Mouse (Mus musculus) cerebral cortex, adult 2 months (tissue): Measurements from ENCODE around the gene Dhrs3.

Experiments
- WGBS: fragments of 180-500 bp; shearing (Covaris S2); methylation state at CpG from one replicate; pipeline ENCODE4 v1.1.7; 2018; 5-methylcytosine and 5-hydroxymethylcytosine counted together

The Dhrs3 gene

GRCm38 (mm10) chr4:144892133-144892936 lies at the start of gene Dhrs3:
Gene Dhrs3, plus strand, starts transcription at chr4:144892827.
- 2% methylated on average over 55 of the region's 55 CpGs for WGBS

- 89% methylated on average over 3 of the region's 3 CpGs for WGBS
Measured at GRCm38 (mm10) chr4:144861756-144862505, 30.7 kb upstream of the Dhrs3 start.

- 57% methylated on average over 5 of the region's 5 CpGs for WGBS
Measured at GRCm38 (mm10) chr4:144867926-144868325, 24.7 kb upstream of the Dhrs3 start.

GRCm38 (mm10) chr4:144868584-144868983 lies 24.0 kb upstream of the Dhrs3 start:
- WGBS: 91% methylated on average over 4 of the region's 4 CpGs

GRCm38 (mm10) chr4:144872905-144873304 lies 19.7 kb upstream of the Dhrs3 start:
- WGBS: 39% methylated on average over 6 of the region's 6 CpGs

- WGBS: 81% methylated on average over 2 of the region's 2 CpGs
Measured at GRCm38 (mm10) chr4:144875576-144876093, 17.0 kb upstream of the Dhrs3 start.

- WGBS: 43% methylated on average over 1 of the region's 1 CpGs
Measured at GRCm38 (mm10) chr4:144879549-144879948, 13.1 kb upstream of the Dhrs3 start.

GRCm38 (mm10) chr4:144881376-144881775 lies 11.3 kb upstream of the Dhrs3 start:
- WGBS: 73% methylated on average over 2 of the region's 2 CpGs

GRCm38 (mm10) chr4:144882881-144883331 lies 9.7 kb upstream of the Dhrs3 start:
- WGBS: 50% methylated on average over 8 of the region's 8 CpGs

- WGBS: 54% methylated on average over 6 of the region's 6 CpGs
Measured at GRCm38 (mm10) chr4:144886460-144886859, 6.2 kb upstream of the Dhrs3 start.

GRCm38 (mm10) chr4:144888750-144889149 lies 3.9 kb upstream of the Dhrs3 start:
- 87% methylated on average over 4 of the region's 4 CpGs for WGBS

GRCm38 (mm10) chr4:144889505-144890301 lies 2.9 kb upstream of the Dhrs3 start:
- 74% methylated on average over 9 of the region's 9 CpGs for WGBS

- 13% methylated on average over 7 of the region's 7 CpGs for WGBS
Measured at GRCm38 (mm10) chr4:144890690-144891120, 1.9 kb upstream of the Dhrs3 start.

- 48% methylated on average over 10 of the region's 10 CpGs for WGBS
Measured at GRCm38 (mm10) chr4:144891121-144891711, 1.4 kb upstream of the Dhrs3 start.

GRCm38 (mm10) chr4:144891743-144892132 lies 889 bp upstream of the Dhrs3 start:
- 35% methylated on average over 5 of the region's 5 CpGs for WGBS

GRCm38 (mm10) chr4:144892937-144893272 lies 278 bp downstream of the Dhrs3 start:
- WGBS: under 1% methylated on average over 12 of the region's 12 CpGs

GRCm38 (mm10) chr4:144893561-144894486 lies 1.2 kb downstream of the Dhrs3 start:
- 3% methylated on average over 44 of the region's 44 CpGs for WGBS

- 13% methylated on average over 11 of the region's 11 CpGs for WGBS
Measured at GRCm38 (mm10) chr4:144894487-144895210, 2.0 kb downstream of the Dhrs3 start.

- 29% methylated on average over 2 of the region's 2 CpGs for WGBS
Measured at GRCm38 (mm10) chr4:144895211-144895590, 2.6 kb downstream of the Dhrs3 start.

- WGBS: 41% methylated on average over 3 of the region's 3 CpGs
Measured at GRCm38 (mm10) chr4:144896321-144896720, 3.7 kb downstream of the Dhrs3 start.
